Mouse (Mus musculus): ENCODE data around the gene Aif1. TPM values are rescaled to one million over a fixed set of nuclear protein-coding genes. Genes with fewer than 3 reads are reported as not detected.

The Aif1 gene
- total and polyA plus RNA-seq, 3 experiments: 0.17 to 3.1 (median 2.1) TPM

DNA sequence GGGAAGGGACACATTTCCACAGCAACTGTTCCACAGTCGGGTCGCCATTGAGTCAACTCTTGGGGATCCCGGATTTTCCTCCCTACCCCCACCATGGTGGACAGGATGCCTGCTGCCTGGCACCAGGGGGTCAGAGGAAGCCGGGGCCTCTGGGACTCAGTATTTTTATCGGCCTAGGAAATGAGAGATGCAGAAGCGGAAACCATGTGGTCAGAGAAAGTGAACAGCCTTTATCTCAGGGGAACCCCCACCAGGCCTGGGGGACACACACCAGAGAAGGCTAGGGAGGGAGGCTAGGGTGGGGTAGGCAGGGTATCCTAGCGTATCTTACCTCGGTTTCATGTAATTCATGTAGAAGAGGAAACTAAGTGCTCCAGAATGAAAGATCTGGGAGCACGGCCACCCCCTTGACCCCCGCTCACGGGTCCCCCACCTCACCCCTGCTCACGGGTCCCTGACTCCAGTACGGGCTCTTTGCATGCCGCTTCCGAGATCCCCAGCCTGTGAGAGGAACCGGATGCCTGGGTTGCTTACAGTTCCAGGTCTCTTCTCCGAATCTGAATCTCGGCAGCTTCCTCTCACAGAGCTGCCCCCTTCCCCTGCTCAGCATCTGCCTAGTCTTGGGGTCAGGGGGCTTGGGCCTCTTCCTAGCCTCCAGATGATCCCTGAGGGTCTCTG, 42.8 kb upstream of the Aif1 start:
- no peak for DNase-seq (ENCODE audit: low spot score)
- ATAC-seq (ENCODE audit: extremely low read depth, insufficient number of reproducible peaks, low FRiP score, poor library complexity, severe bottlenecking): no peak
- H3K4me3 ChIP-seq (ENCODE audit: low read depth, low read length): no peak overlapping the region

DNA sequence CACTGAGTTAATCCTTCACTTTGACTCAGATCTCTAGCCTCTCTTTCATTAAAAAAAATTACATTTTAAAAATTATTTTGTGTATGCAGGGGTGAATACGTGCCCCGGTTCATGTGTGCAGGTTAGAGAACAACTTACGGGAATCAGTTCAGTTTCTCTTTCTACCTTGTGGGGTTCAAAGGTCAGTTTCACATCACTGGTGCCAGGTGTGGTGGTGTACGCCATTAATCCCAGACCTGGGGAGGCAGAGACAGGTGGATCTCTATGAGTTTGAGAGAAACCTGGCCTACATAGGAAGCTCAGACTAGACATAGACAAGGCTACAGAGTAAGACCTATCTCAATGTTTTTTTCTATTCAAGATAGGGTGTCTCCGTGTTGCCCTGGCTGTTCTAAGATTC, 37.2 kb upstream of the Aif1 start:
- DNase-seq (ENCODE audit: low spot score) (no peak), ATAC-seq (ENCODE audit: extremely low read depth, insufficient number of reproducible peaks, low FRiP score, poor library complexity, severe bottlenecking) (no peak)
- Histone ChIP-seq H3K27me3 (ENCODE audit: insufficient read depth, low read length) (peaks cover 51% of the 10 kb centered on the region), H3K4me3 (ENCODE audit: low read depth, low read length) (no peak overlapping the region), H3K4me1 (ENCODE audit: insufficient read depth, low read depth, low read length) (peaks cover 8% of the 10 kb centered on the region), H3K36me3 (replicated peaks) (peaks cover 3% of the 10 kb centered on the region), H3K9me3 (replicated peaks) (no peaks in the 10 kb centered on the region)
- TF ChIP-seq GATA2 (IDR thresholded peaks at IDR 0.05; ENCODE audit: borderline replicate concordance, low read depth, low read length): no peak
- no peak for TF ChIP-seq POLR2AphosphoS5 (IDR thresholded peaks at IDR 0.05; ENCODE audit: insufficient replicate concordance, low read depth, low read length)
- TF ChIP-seq CTCF (IDR thresholded peaks at IDR 0.05; ENCODE audit: low read depth, low read length): no peak
- no peak for TF ChIP-seq TAL1 (conservative IDR thresholded peaks at IDR 0.05; ENCODE audit: low read depth, low read length)
- no peak for TF ChIP-seq GATA1 (IDR thresholded peaks at IDR 0.05; ENCODE audit: borderline replicate concordance, low read length)

More for the DNA sequence above, 42.8 kb upstream of the Aif1 start:
- Histone ChIP-seq H3K27me3 (ENCODE audit: insufficient read depth, low read length) (peaks cover 13% of the 10 kb centered on the region), H3K36me3 (replicated peaks) (peaks cover 55% of the 10 kb centered on the region), H3K4me1 (ENCODE audit: insufficient read depth, low read depth, low read length) (peaks cover 32% of the 10 kb centered on the region), H3K9me3 (replicated peaks) (no peaks in the 10 kb centered on the region)
- TF ChIP-seq CTCF (IDR thresholded peaks at IDR 0.05; ENCODE audit: low read depth, low read length) (no peak), TAL1 (conservative IDR thresholded peaks at IDR 0.05; ENCODE audit: low read depth, low read length) (no peak), GATA2 (IDR thresholded peaks at IDR 0.05; ENCODE audit: borderline replicate concordance, low read depth, low read length) (no peak), POLR2AphosphoS5 (IDR thresholded peaks at IDR 0.05; ENCODE audit: insufficient replicate concordance, low read depth, low read length) (no peak), GATA1 (IDR thresholded peaks at IDR 0.05; ENCODE audit: borderline replicate concordance, low read length) (no peak)

DNA sequence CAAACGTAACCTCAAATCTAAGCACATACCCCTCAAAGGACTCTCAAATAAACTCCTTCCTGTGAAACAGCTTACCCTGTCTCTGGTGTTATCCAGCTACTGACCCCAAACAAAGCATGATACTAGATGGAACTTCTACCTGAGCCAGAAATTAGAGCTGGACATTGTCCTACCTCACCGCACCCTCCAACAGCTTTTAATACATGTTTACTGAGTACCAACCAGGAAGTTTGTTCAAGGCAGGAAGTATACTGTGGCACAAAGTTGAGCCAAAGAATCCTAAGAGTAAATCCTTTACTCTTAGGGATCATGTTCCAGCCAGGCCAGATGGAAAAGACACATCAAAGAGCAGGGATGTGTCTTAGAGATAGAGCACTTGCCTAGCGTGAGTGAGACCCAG, 34.7 kb upstream of the Aif1 start:
- peaks cover 64% of the 10 kb centered on the region for H3K27me3 ChIP-seq (ENCODE audit: insufficient read depth, low read length)
- no peaks in the 10 kb centered on the region for H3K9me3 ChIP-seq (replicated peaks)
- ATAC-seq (ENCODE audit: extremely low read depth, insufficient number of reproducible peaks, low FRiP score, poor library complexity, severe bottlenecking): no peak
- H3K4me3 ChIP-seq (ENCODE audit: low read depth, low read length): no peak overlapping the region
- H3K36me3 ChIP-seq (replicated peaks): no peaks in the 10 kb centered on the region
- TF ChIP-seq TAL1 (conservative IDR thresholded peaks at IDR 0.05; ENCODE audit: low read depth, low read length) (no peak), GATA2 (IDR thresholded peaks at IDR 0.05; ENCODE audit: borderline replicate concordance, low read depth, low read length) (no peak), CTCF (IDR thresholded peaks at IDR 0.05; ENCODE audit: low read depth, low read length) (no peak), POLR2AphosphoS5 (IDR thresholded peaks at IDR 0.05; ENCODE audit: insufficient replicate concordance, low read depth, low read length) (no peak), GATA1 (IDR thresholded peaks at IDR 0.05; ENCODE audit: borderline replicate concordance, low read length) (no peak)
- no peak for DNase-seq (ENCODE audit: low spot score)
- peaks cover 10% of the 10 kb centered on the region for H3K4me1 ChIP-seq (ENCODE audit: insufficient read depth, low read depth, low read length)

DNA sequence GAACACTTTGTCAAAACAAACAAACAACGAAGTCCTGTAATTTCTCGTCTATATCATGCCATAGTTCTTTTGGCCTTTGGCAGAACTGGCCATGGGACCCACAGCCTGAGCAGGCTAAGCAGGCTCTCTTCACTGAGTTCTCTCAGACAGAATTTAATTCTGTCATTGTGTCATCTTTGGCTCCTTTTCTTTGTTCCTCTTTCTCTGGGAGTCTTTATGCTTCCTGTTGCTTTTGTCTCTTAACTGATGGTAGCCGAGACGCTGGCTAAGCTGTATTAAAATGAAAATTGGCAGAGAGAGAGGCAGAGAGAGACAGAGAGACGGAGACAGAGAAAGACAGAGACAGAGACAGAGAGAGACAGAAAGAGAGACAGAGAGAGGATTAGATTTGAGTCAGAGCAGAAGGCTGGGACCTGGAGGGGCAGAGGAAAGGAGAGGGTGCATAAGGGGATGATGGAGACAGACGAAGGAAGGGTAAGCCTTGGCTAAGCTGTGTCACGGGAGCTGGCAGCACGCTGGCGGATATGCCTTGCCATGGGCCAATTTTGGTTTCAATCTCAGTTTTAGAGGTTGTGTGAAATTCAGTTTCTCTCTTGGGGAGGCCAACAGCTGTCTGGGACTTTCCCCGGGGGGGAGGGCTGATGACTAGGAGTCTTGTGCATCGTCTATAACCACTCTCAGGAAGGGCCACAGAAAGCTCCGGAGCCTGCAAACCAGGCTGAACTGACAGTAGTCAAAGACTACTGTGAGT, 34.1 kb upstream of the Aif1 start:
- TF ChIP-seq GATA1 (IDR thresholded peaks at IDR 0.05; ENCODE audit: borderline replicate concordance, low read length) (no peak), CTCF (IDR thresholded peaks at IDR 0.05; ENCODE audit: low read depth, low read length) (no peak), GATA2 (IDR thresholded peaks at IDR 0.05; ENCODE audit: borderline replicate concordance, low read depth, low read length) (no peak), TAL1 (conservative IDR thresholded peaks at IDR 0.05; ENCODE audit: low read depth, low read length) (no peak), POLR2AphosphoS5 (IDR thresholded peaks at IDR 0.05; ENCODE audit: insufficient replicate concordance, low read depth, low read length) (no peak)
- H3K4me1 ChIP-seq (ENCODE audit: insufficient read depth, low read depth, low read length): peaks cover 10% of the 10 kb centered on the region
- H3K9me3 ChIP-seq (replicated peaks): no peaks in the 10 kb centered on the region
- DNase-seq (ENCODE audit: low spot score) (no peak), ATAC-seq (ENCODE audit: extremely low read depth, insufficient number of reproducible peaks, low FRiP score, poor library complexity, severe bottlenecking) (no peak)
- no peak overlapping the region for H3K4me3 ChIP-seq (ENCODE audit: low read depth, low read length)
- H3K36me3 ChIP-seq (replicated peaks): no peaks in the 10 kb centered on the region
- H3K27me3 ChIP-seq (ENCODE audit: insufficient read depth, low read length): peaks cover 66% of the 10 kb centered on the region

DNA sequence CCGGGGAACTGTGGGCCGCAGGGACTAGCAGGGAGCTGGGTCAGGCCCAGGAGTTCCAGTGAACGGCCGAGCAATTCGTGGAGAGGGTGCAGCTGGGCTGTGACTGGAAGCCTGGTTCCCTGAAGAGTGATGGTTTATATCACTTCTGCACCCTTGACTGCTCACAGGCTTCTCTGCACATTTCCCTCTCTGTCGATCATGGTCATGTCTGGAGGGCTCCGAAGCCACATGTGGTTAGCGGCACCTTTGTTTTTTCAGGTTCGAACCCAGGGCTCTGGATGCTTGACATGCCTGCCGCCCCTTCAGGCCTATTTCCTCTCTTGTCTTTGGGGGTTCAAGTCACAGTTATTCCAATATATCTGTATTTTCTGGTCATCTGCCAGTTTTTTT, 29.5 kb upstream of the Aif1 start:
- TF ChIP-seq TAL1 (conservative IDR thresholded peaks at IDR 0.05; ENCODE audit: low read depth, low read length): no peak
- TF ChIP-seq POLR2AphosphoS5 (IDR thresholded peaks at IDR 0.05; ENCODE audit: insufficient replicate concordance, low read depth, low read length): no peak
- TF ChIP-seq CTCF (IDR thresholded peaks at IDR 0.05; ENCODE audit: low read depth, low read length): no peak
- TF ChIP-seq GATA2 (IDR thresholded peaks at IDR 0.05; ENCODE audit: borderline replicate concordance, low read depth, low read length): no peak
- no peak for TF ChIP-seq GATA1 (IDR thresholded peaks at IDR 0.05; ENCODE audit: borderline replicate concordance, low read length)
- no peaks in the 10 kb centered on the region for H3K9me3 ChIP-seq (replicated peaks)
- H3K4me3 ChIP-seq (ENCODE audit: low read depth, low read length): no peak overlapping the region
- H3K4me1 ChIP-seq (ENCODE audit: insufficient read depth, low read depth, low read length): peaks cover 33% of the 10 kb centered on the region
- ATAC-seq (ENCODE audit: extremely low read depth, insufficient number of reproducible peaks, low FRiP score, poor library complexity, severe bottlenecking) (no peak), DNase-seq (ENCODE audit: low spot score) (no peak)
- no peaks in the 10 kb centered on the region for H3K36me3 ChIP-seq (replicated peaks)
- H3K27me3 ChIP-seq (ENCODE audit: insufficient read depth, low read length): peaks cover 81% of the 10 kb centered on the region

Data from G1E (cell line).